Mouse (Mus musculus) adrenal gland, postnatal 36 days (tissue): Measurements from ENCODE around the gene Fam69b. TPM values are rescaled to one million over a fixed set of nuclear protein-coding genes. Genes with fewer than 3 reads are reported as not detected.
A peak's percentile ranks its signal among the peaks of the same experiment; 100 is the strongest.

Experiments used
- DNase-seq, 2 experiments: peaks; one replicate each; pipeline ENCODE4 v3.0.0; 2021; ENCODE audit warnings: mixed read lengths in 1 of 2
- long read RNA-seq, 2 experiments: library from polyadenylated mRNA; stranded (forward); transcript quantifications; one replicate each; pipeline ENCODE4 v2.0.0; 2021; ENCODE audit warnings: borderline sequencing depth in 2 of 2
- total RNA-seq, 2 experiments: library from RNA; stranded (reverse); gene quantifications; 2 replicates each; pipeline ENCODE4 v1.2.3; 2021

Gene Fam69b
- total RNA-seq, result 1 to 10 TPM; 5.8 to 8.8 TPM
- long read RNA-seq, experiment 1, transcript Fam69b-201 (5 exons, 1,622 nt), result major isoform, 12 of 20 reads
- long read RNA-seq, experiment 1, partial matches to known transcripts, result 1 of 20 reads
- long read RNA-seq, experiment 1, other reads (novel, unspliced or antisense), result 7 of 20 reads
- long read RNA-seq, experiment 2, transcript Fam69b-201 (5 exons, 1,622 nt), result major isoform, 9 of 12 reads
- long read RNA-seq, experiment 2, partial matches to known transcripts, result 0 of 12 reads
- long read RNA-seq, experiment 2, other reads (novel, unspliced or antisense), result 3 of 12 reads

DNA sequence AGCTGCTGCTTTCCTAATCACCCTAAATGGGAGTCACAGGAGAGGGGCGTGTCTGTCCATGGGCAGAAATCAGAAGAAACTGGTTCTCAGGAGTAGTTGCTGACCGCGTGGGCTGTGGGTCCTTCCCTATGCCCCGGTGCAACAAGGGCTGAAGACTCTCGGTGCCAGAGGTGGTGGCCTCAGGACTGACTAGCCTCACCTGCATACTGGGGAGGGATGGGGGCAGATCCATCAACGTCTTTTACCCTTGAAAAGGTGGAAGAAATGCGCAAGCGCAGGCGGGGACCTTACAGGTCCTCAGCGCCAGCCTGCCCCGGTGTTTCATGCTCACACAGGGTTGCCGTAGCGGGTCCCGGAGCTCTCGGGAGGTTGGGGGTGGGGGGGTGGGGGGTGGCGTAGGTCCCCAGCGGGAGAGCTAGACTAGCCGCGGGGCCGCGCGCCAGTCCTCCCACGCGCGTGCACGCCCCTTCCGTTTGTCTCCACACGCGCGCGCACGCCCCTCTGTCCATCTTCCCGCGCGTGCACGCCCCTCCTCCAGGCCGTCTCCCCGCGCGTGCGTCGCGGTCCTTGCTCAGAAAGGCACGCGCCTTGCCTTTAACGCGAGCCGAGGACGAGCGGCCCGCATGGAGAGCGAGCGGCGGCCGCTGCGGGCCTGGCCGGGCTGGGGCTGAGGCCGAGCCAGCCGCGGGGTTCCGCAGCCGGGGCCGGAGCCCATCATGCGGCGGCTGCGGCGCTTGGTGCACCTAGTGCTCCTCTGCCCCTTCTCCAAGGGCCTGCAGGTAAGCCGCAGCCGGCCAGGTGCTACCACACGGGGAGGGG lies at the start of gene Fam69b:
Gene Fam69b (plus strand): TSS at position 537 of the 819 bp plus-strand sequence.
- DNase-seq, result peak; percentile 82 to 86

GRCm38 (mm10) chr2:26579714-26580113 lies 48.5 kb upstream of the Fam69b start, which contains the start of gene Egfl7:
Gene Egfl7 (plus strand): TSS chr2:26580014.
- no peak for DNase-seq

DNA sequence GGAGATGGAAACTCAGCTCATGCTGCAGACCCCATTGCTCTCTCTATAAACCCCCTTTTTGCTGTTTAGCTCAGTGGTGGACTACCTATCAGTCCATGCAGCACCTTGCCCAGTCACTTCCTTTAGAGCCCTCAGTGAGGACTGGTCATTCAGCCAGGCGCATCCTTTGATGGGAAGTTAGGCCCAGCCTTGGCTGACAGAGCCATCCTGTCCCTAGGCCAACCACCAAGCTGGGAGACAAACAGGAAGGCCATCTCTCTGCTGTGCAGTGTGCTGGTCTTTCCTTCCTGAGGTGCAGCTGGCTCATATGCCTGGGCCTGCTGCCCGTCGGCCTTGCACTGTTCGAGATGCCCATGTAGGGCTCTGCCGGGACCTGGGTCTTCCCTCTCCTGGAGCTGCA lies 47.5 kb upstream of the Fam69b start:
- peak in 1 of 2 experiments; percentile 37 for DNase-seq

- no peak for DNase-seq
Observed at GRCm38 (mm10) chr2:26582203-26582602, 46.1 kb upstream of the Fam69b start.

DNA sequence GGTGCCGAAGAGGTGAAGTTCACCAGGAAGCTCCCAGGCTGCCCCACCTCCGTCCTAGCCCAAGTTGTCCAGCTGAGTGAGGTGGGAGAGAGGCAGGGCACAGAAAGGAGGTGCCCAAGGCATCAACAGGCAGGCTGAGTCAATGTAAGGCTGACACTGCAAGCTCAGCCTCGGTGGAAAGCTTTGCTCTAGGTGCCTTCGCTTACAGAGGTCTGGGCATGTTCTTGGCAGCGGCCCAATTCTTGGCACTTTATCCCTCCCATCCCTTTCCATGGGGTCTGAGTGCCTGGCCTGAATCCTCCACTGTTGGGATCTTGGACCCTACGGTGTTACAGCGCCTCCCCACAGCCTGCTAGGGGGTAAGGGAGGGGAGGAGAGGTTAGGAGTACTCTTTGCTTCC lies 45.5 kb upstream of the Fam69b start:
- no peak for DNase-seq

- peak; percentile 67 to 80 for DNase-seq
Observed at GRCm38 (mm10) chr2:26583640-26584039, 44.6 kb upstream of the Fam69b start.

GRCm38 (mm10) chr2:26585713-26586112 lies 42.5 kb upstream of the Fam69b start:
- no peak for DNase-seq

DNA sequence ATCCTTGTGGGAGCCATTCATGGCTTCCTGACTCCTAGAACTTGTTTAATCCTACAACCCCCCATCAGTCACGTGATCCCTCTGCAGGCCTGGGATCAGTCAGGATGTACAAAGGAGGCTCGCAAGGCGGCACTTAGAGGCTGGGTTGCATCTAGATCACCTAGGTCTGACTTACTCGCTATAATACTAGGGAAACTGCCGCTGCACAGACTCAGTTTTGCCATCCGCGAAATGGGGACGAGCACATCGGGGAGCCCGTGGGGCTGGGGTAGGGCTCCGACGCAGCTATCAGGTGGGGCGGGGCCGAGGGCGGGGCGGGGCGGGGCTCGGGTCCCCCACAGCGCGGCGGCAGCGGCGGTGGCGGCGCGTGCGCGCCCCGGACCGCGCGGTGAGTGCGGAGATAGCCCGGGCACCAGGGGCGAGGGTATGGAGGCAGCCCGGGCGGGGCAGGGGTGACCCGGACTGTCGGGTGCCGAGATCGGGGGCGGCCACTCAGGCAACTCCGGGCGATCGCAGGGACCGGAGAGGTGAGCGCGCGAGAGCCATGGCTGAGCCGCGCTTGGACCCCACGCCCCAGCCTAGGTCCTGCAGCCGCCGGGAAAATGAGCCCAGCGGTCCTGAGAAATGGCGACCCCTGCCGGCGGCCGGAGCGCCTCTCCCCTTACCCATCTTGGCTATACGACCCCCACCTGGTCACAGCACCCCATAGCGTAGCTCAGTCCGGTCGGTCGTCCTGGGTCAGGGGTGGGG lies 41.8 kb upstream of the Fam69b start, which contains the start of gene Gm20532:
Gene Gm20532 (plus strand): TSS at position 346 of the 750 bp plus-strand sequence.
- peak; percentile 74 to 81 for DNase-seq

DNA sequence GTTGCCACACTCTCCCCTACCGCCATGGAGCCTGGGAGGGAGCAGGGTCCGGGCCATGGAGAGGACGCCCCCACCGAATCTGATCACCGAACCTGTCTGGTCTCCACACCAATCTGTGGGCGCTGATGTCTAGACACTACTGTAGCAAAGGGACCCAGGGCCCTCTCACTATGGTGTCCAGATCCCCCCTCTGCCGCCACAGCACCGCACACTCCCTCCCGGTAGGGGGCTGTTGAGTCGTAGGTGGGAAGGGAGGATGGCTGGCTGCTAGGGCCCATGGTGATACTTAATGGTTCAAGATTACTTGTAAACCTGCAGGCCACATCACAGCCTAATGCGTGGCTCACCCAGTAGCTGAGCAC lies 41.2 kb upstream of the Fam69b start:
- DNase-seq, result no peak

- no peak for DNase-seq
Observed at GRCm38 (mm10) chr2:26588573-26588972, 39.7 kb upstream of the Fam69b start.

DNA sequence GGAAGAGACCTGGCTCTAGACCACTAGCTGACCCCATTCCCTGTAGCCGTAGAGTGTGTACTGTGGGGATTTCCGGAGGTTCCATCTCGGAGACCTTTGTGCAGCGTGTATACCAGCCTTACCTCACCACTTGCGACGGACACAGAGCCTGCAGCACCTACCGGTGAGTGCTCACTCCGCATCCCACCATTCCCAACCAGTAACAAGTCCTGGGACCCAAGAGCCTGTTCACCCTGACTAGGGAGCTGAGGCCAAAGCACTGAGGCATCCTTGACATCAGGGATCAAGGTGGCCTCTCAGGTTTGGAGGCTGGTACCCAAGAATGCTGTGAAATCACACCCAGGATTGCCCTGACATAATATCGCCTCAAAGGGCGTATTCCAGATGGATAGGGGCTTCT lies 39.0 kb upstream of the Fam69b start:
- DNase-seq, result no peak

DNA sequence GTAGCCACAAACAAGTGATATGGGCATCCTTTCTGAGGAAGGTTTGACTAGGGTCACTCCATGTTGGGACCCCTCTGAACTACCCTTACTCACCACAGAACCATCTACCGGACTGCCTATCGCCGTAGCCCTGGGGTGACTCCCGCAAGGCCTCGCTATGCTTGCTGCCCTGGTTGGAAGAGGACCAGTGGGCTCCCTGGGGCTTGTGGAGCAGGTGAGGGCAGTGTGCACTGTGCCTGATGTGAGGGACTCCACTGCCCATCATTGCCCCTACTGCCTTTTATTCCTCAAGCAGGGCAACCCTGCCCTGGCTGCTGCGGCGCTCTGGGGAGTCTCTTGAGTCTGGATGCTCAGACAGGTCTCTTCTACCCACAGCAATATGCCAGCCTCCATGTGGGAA lies 38.0 kb upstream of the Fam69b start:
- no peak for DNase-seq

DNA sequence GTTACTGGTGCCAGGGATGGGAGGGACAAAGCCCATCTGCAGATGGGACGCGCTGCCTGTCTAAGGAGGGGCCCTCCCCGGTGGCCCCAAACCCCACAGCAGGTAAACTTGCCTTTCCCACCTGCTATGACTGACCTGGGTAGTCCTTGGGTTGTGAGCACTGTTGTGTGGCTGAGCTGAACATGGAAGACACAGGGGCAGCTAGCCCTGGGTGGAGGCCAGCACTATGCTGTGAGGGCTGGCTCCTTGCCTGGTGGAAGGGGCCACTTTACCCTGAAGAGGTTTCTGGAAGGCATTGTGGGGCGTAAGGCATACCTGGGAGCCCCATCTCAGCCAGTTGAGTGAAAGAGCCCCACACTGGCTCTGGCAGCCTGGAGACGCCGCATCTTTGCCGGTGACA lies 37.3 kb upstream of the Fam69b start:
- no peak for DNase-seq

DNA sequence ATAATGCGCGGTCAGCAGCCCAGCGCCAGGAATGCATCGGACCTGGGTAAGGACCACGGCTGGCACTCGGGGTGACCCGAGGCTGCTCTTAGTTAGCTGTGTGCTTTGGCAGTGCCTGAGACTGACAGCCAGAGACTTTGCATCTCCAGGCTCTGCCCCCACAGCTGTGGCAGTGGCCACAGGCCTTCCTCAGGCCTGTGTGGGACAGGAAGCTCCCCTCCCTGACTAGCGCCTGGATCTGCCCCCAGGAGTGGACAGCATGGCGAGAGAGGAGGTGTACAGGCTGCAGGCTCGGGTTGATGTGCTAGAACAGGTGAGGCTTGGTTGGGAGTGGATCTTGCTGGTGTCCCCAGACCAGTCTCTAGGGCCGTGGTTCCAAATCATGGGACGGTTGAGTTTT lies 36.8 kb upstream of the Fam69b start:
- no peak for DNase-seq

DNA sequence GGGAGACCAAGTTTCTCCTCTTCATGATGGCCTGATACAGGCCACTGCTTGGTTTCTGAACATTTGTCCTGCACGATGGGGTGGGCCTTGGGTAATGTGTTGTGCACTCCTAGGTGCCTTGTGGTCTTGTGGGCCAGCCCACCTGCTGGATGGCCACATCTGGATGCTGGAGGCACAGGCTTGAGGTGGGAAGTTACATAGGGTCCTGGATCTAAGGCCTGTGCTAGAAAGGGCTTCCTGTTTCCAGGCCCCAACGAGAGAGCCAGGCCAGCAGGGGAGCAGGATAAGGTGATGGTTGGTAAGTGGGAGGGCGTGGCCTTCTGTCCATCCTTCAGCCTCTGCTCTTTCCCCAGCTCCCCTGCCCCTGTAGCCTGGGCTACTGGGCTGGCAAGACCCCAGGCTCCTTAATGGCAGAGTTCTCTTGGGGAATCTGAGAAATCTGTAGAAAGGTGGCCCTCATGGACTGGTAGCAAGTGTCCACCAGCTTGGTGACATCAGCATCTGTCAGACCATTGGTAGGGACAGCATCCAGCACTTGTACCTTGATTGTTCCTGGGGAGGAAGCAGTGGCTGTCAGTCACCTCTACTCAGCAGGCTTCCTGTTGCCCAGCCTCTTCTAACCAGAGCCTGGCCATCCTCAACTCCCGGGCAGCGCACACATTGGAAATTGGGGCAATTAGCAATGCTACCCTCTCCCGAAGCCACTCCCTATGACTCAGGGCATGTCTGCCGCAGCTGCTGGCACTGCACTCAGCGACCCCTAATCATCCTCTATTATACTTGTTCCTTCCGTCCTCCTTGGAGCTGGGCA lies 34.8 kb upstream of the Fam69b start:
- no peak for DNase-seq

DNA sequence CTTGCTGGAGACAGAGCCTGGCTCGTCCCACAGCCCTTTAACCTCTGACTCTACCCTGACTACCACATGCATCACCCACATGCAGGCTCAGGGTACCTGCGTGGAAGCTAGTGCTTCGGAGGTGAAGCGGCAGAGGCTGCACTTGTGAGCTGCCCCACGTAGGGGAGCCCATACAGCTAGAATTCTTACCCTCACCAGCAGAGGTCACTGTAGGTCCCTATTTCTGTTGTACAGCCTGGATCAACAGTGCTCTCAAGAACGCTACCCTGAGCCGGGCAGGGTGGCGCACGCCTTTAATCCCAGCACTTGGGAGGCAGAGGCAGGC lies 34.3 kb upstream of the Fam69b start:
- peak; percentile 55 to 77 for DNase-seq

GRCm38 (mm10) chr2:26594461-26594933 lies 33.8 kb upstream of the Fam69b start:
- no peak for DNase-seq

DNA sequence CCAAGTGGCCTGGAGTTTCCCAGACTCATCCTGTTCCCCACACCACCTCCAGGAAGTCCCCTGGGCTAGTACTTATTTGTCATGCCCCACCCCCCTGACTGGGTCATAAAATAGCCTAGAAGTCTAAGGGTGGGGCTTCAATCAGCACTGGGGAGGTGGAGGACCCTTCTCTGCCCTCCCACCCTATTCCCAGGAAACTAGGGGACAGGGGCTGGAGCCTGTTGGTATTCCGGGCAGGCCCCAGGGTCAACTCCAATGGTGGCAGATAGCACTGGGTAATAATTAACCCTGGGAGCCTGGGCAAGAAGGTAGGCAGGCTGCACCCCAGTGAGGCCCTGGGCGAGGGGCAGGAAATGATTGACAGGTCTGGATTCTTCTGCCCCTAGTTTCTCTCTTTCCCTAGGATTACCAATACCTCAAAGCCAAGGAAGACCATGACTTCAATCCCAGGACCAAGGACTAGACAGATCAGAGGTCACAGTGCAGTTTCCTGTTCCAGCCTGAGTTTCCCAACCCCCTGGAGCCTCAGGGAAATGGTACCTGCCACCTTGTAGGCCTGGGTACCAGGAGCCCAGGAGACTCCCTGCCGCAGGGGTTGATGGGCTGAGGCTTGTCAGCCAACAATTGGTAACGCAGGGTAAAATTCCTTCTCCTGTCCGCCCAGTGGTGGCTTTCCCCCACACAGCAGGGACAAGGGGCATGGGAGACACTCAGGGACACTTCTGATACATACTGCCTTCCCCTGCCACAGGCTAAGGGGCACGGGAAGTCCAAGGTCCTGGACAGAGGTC lies 33.1 kb upstream of the Fam69b start:
- no peak for DNase-seq

DNA sequence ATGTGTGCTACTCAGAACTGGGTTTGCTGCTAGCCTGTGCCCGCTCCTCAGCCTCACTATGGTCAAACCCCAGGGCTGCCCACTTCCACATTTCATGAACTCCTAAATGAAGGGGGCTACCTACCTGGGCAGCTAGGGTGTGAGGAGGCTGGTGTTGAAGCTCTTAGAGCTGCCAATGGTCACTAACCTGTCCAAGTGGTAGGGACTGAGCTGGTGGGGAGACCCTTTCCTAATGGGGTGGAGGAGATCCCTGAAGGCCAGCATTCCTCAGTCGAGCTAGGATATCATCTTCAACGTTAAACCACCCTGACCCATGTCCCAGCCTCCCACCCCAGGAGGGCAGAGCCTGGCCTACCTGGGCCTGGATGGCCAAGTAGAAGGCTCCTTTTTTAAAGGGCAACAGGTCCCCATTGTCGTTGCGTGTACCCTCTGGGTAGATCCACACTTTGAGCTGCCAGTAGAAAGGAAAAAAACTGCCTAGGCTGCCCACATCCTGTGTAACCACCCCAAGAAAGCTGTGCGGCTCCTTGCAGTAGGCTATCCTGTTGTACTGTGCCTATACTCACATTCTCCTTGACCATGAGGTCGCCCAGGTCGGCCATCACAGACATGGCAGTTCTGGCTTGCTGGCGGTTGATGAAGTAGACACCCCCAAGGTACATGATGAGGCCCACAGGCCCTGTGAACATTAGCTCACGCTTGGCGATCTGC lies 32.4 kb upstream of the Fam69b start:
- DNase-seq, result no peak

DNA sequence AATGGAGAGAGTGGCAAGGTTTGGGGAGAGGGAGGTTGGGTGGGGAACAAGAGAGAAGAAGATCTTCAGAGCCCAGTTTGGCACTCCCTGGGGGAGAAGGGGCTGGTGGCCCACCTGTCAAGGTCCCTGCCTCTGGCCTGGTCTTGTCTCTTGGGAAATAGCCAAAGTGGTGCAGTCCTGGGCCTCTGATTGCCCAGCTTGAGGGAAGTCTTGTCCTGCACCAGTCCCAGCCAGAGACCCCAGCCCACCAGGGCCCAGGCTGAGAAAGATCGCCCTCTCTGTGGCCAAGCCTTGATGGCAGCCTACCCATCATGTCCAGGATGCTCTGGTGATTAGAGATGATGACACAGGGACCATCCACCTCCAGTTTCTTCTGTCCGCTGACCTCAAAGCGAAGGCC lies 31.4 kb upstream of the Fam69b start:
- DNase-seq, result no peak
